Mouse (Mus musculus): ENCODE results near the gene Slc25a42.
A peak's percentile ranks its signal among the peaks of the same experiment; 100 is the strongest.
"Not testable (repeated sequence)": the region's sequence is repeated elsewhere in the genome, so short reads cannot be mapped to it uniquely, and the experiment has no call there.

Gene Slc25a42

DNA sequence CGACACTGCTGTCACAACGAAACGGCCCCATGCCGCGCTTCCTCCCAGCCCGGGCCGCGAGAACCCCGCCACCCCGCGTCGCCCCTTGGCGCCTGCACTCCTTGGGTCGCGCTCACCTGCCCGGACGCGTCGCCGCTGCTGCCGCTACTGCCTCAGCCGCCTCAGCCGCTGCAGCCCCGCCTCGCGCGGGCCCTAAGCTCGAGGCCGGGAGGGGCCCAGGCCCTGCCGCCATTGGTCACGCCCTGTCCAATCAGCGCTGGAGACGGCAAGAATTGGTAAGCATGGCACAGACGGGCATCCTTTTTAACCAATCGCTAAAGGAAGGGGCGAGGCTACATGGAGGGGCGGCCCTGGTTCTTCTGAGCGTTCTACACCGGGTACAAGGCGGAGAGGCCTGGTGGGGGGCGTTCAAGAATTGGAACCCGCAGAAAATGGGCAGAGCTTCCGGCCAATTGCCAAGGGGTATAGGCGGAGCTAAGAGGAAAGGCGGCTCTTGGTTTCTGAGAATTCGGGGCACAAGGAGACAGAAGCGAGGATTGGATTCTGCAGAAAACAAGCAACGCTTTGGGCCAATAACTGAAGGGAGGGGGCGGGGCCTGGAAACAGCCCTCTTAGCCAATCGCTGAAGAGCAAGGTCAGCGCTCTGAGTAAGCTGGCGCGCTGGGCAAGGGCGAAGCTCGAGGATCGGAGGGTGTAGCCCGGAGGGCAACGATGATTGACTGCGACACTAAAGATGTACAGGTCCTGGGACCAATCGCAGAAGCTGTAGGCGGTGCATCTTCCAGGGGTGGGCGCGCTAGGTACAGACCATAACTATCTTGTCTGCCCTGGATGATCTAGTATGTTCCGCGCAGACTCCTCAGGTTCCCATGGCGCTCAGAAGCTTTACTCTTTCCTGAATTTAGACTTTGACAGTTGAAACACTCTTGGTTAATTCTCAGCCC, at the start of gene Slc25a42:
Gene Slc25a42 (minus strand): TSS at position 194 of the 944 bp plus-strand sequence.
- DNase-seq (ENCODE audit: low spot score in 2 of 2) = peak; percentile 98

DNA sequence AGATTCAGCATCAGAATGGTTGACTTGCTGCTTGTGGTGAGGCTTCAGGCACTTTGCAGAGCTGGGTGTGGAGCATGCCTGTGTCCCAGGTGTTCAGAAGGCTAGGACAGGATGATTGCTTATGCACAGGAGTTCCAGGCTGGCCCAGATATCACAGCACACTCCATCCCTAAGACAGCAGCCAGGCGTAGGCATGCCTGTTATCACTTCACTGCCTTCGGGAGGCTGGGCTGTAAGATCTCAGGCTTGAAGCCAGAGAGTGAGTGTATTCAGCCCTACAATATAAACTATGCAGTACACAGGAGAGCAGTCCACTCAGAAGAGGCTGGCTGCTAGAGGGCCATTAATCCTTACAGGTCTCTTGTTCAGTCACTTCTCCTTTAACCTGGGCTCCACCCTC, 46.9 kb upstream of the Slc25a42 start:
- DNase-seq (ENCODE audit: low spot score in 2 of 2) = no peak

DNA sequence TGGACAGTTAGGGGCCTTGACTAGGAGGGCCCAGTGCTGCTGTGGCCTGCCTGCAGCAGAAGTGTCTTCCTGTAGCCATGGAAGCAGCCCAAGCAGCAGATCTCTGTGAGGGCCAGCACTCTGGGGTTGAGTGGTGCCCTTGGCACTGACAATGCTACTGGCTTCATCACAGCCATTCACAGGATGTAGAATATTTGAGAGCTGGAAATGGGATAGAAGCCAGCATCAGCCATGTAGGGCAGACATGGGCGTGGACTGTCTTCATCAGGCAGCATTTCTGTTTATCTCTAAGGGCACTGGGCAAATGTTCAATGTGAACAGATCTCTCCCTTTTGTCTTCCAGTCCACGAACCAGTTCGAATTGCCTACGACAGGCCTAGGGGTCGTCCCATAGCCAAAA, 46.5 kb upstream of the Slc25a42 start:
- DNase-seq (ENCODE audit: low spot score in 2 of 2) = no peak

DNA sequence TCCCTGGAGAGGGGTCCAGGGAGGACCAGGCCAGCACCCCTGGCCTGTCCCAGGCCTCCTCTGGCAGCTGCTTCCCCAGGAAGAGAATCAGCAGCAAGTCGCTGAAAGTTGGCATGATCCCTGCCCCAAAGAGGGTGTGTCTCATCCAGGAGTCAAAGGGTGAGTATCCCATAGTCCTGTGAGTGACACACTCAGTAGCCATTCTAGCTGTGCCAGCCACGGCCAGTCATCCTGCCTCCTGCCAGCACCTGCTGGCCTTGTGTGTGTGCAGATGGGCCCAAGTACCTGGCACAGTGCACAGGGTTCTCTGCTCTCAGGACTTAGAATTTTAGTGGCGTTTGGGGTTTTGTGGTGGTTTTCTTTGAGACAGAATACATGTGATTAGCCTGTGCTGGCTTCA, 45.4 kb upstream of the Slc25a42 start:
- no peak for DNase-seq (ENCODE audit: low spot score in 2 of 2)

DNA sequence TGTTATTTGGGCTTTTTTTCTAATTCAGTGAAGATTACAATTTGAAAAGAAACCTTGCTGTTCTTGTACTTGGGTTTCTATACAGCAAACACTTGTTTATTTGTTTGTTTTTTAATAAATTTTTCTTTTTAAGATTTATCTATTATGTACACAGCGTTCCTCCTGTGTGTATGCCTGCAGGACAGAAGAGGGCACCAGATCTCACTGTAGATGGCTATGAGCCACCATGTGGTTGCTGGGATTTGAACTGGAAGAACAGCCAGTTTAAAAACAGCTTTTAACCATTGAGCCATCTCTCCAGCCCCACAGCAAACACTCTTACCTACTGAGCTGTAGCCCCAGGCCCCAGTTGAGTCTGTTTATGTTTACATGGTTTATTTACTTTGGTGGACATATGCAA, 42.5 kb upstream of the Slc25a42 start:
- DNase-seq (ENCODE audit: low spot score in 2 of 2) = no peak

DNA sequence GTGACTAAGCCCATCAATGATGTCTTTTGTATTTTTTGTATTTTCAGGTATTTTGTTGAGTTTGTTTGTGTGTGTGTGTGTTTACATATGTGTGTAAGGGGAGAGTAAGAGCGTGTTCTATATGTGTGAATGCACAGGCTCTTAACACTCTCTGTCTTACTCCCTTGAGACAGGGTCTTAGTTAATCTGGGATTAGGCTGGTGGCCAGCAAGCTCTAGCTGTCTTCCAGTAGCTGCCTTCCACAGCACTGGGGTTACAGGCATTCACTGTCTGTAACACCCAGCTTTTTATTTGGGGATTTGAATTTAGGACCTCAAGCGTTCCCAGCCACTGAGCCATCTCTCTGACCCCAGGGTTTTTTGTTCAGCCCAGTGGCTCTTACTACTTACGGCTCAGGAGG, 35.7 kb upstream of the Slc25a42 start:
- no peak for DNase-seq (ENCODE audit: low spot score in 2 of 2)

DNA sequence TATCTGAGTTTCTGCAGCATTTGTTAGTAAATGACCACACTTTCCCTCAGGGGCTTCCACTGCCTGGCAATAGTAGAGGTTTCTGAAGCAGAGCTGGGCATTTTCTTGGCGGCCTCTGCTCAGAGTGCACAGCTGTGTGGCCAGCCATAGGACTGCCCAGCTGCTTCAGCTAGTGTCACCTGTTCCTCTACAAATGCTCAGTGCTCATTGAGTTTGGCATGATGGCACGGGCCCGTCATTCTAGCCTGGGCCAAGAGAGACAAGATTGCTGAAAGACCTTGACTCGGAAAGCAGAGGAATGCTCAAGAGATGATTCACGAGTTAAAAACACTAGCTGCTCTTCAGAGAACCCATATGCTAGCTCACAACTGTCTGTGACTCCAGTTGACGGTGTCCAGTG, 34.5 kb upstream of the Slc25a42 start:
- DNase-seq (ENCODE audit: low spot score in 2 of 2) = no peak

DNA sequence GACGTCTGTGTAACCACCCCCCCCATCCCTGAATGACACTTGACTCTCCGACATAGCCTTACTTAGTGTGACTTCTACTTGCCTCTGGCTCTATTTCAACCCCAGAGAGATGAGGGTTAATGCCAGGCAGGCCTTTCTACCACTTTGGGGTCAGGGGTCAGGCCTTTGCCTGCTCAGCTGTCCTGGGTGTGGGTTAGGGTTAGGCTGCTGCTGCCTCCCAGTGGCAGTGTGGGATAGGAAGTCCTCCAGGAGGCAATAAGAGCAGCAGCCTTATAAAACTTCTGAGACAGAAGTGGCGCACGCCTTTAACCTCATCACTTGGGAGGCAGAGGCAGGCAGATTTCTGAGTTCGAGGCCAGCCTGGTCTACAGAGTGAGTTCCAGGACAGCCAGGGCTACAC, 28.5 kb upstream of the Slc25a42 start:
- peak in 1 of 2 experiments; percentile 19 for DNase-seq (ENCODE audit: low spot score in 2 of 2)

DNA sequence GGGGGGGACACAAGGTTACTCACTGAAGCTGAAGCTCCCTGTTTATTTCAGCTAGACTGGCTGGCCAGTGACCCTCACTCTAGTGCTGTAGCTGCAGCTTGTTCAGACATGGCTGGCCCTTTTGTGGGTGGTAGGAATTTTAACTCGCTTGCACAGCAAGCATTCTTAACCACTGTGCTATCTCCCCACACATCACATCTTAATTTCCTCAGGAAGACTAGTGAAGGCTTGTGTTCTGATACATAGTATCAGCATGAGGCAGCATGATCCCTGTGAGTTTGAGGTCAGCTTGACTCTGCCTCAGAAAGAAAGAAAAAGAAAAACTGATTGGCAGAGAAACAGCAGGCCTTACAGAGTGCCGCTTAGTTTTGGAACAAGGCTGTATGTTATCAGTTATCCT, 25.7 kb upstream of the Slc25a42 start:
- DNase-seq (ENCODE audit: low spot score in 2 of 2) = peak in 1 of 2 experiments; percentile 37

DNA sequence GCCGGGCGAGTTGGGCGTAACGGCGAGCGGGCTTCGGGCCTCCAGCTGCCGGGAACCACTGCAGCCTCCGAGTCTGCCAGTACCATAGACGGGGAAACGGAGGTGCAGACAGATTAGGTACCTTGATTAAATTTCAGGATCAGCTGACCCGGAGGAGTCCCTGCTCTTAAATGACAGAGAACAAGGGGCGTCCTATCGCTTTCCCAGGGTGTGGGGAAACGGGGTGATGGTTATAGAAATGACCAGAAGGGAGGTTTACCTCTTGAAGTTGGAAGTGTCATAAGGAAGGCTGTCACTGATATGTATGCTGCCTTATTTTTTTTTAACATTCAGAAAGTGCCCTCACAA, 22.6 kb upstream of the Slc25a42 start:
- DNase-seq (ENCODE audit: low spot score in 2 of 2) = no peak

DNA sequence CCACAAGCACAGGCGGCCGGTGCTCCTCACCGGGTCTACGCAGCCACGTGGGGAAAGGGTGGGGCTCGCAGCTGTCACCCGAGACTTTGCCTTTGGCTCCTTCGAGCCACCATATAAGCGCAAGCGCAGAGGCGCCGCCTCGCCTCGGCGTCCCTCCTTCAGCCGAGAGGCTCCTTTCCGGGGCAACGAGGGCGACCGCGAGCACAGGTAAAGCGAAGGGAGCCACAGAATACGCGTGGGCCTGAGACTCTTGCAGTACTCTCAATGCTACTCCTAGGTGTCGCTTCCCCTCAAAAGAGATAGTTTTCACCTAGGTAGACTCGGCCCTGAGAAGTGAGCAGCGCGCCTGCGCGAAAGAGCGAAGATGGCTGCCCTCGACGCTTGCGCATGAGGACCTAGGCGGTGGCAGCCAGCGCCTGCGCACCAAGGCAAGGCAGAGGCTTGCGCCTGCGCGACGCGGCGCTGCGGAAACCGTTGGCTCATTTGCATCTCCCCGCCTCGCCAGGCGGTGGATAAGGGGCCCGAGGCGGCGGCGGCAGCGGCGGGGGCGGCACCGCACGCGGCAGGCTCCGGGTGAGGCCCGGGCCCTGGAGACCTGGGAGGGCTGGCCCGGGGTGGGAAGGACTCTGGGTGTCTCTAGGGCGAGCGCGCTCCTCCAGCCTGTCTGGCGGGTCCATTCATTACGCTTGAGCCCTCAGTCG, 22.1 kb upstream of the Slc25a42 start, which contains the start of the genes Sugp2 and Armc6:
Gene Sugp2 (plus strand): TSS at position 147 of the 701 bp plus-strand sequence.
Gene Armc6 (minus strand): TSS at position 387 of the 701 bp plus-strand sequence.
- peak; percentile 89 to 94 for DNase-seq (ENCODE audit: low spot score in 2 of 2)

DNA sequence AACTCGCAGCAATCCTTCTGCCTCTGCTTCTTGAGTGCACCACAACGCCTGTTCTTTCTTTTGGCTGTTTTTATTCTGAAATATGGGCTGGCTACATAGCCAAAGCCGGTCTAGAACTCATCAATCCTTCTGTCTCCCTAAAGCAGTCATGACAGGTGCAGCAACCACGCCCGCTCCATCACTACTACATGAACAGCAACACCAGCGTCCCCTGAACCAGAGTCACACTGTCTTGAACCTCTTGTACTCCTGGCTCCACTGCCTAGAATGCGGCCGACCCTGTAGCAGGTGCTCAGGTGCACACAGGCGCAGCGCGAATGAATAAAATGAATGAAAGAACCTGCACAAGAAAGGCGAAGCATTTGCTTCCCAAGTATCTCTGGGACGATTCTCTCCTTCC, 21.5 kb upstream of the Slc25a42 start:
- DNase-seq (ENCODE audit: low spot score in 2 of 2) = no peak

DNA sequence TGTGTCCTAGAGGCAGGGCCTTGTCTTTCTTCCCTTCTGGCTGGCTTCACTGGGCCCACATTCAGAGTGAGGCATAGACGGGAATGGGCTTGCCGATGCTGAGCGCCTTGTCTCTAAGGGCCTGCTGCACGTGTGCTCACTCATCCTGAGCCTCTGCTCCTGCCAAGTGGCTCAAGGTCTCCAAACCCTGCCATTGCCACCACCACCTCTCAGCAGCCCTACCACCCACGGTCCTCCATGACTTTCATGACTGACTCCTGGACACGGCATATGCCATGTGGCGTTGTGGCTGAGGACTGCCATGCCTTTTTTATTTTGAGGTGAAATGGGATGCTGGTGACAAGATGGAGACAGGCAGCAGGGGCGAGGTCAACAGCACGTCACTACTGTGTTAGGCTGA, 18.7 kb upstream of the Slc25a42 start:
- no peak for DNase-seq (ENCODE audit: low spot score in 2 of 2)

DNA sequence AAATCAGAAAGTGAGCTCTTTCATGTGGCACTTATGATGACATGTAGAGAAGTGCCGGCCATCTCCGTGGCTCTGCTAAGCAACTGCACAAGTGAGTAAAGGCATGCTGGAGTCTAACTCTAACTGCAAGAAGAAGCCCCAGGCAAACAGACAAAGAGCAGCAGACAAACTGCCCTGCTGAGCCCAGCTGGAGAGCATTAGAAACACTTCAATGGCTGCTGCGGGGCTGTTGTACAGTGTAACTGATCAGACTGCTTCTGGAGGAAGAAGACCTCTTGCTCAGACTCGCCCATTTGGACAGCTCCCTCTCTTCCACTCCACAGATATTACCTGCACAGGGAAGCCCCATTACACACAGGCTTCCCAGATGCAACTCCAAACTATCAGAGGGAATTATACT, 15.9 kb upstream of the Slc25a42 start:
- DNase-seq (ENCODE audit: low spot score in 2 of 2) = no peak

DNA sequence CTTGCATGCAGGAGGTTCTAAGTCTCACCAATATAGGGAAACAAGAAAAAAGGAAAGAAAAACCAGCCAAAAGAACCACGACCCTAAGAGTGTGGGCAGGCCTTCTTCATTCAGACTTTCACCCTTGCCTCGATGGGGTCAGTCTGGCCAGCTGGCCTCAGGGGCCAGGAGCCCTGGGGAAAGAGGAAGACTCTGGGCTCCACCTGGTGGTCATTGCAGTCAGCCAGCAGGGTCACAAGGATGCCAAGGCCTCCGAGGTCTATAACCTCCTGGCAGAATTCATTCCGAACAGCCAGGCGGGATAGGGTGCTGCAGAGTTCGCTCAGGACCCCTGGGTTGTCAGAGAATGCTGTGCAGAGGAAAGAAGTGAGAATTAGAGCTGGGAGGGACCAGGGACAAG, 11.2 kb upstream of the Slc25a42 start:
- peak in 1 of 2 experiments; percentile 57 for DNase-seq (ENCODE audit: low spot score in 2 of 2)

DNA sequence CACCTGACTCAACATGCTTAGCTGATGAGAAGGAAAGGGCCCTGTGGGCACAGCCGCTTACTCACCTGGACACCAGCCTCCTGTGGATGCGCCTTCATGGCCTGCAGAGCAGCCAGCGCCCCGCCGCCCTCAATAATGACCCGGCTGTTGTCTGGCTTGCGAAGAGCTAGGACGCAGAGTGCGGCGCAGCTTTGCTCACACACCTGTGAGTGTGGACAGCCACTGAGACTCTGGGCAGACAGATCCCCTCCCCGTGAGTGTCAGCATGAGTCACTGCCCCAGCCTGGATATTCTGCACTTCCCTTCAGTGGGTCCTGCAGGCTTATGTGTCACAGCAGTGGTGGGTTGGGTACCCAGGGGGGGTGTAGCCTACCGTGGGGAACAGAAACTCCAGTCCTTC, 9.9 kb upstream of the Slc25a42 start:
- DNase-seq (ENCODE audit: low spot score in 2 of 2) = no peak

DNA sequence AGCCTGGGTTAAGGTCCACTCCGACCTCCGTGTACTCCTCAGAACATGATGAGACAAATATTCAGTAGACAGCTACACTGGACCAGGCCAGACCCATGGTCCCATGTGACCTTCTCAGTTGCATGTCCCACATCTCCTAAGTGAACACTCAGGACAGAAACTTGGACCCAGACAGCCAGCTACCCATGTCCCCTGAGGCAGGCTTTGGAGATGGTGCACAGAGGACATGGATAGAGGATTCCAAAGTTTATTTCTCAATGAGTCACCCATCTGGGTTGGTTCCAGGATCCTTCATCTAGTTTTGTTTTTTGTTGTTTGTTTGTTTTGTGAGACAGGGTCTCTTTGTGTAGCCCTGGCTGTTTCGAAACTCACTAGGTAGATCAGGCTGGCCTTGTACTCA, 8.8 kb upstream of the Slc25a42 start:
- no peak for DNase-seq (ENCODE audit: low spot score in 2 of 2)

DNA sequence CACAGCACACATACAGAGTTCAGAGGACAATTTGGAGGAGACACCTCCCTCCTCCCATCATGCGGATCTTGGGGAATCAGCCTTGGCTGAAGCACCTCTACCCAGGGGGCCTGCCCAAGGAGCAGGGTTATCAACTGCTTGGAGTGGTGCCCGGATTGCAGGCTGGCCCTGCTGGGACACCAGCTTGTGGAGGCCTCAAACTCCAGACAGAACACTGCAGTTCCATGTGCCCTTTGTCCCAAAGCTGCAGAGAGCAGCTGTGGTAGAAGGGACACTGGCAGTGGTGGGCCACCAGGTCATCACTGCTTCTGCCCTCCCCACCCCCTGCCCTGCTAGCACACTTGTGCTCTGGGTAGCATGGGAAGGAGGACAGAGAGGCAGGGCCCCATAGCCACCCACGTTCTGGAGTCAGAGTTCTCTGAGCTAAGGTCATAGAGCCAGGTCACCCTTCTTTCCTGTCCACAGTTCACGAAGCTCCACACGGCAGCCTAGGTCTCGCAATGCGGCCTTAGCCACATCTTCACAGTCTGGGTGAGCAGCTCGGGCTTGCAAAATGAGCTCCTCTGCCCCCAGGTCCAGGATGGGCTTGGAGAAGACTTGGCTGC, 8.2 kb upstream of the Slc25a42 start:
- DNase-seq (ENCODE audit: low spot score in 2 of 2) = peak in 1 of 2 experiments; percentile 58

DNA sequence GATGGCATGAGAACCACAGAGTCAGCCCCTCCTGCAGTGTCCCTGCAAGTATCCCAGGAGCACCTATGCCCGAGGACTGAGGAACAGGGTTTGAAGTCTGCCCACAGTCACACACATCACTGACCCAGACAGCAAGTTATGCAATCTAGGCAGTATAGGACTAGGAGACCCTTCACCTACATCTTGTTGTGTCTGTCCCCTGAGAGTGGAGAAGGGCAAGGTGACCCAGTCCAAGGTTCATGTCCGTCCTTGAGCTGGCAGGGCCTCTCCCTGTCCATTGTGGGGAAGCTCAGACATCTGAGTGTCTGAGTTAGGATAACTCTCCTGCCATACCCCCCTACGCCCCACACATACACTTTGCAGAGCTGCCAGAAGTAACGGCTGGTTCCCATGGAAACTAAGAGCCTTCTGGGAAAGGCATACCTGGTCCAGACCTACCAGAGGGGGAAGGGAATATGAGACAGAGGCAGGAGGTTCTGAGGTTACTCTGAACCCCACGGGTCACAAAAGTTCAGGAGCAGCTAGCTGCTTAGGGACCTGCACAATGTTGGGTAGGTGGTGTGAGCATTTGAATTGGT, 7.1 kb upstream of the Slc25a42 start:
- no peak for DNase-seq (ENCODE audit: low spot score in 2 of 2)

DNA sequence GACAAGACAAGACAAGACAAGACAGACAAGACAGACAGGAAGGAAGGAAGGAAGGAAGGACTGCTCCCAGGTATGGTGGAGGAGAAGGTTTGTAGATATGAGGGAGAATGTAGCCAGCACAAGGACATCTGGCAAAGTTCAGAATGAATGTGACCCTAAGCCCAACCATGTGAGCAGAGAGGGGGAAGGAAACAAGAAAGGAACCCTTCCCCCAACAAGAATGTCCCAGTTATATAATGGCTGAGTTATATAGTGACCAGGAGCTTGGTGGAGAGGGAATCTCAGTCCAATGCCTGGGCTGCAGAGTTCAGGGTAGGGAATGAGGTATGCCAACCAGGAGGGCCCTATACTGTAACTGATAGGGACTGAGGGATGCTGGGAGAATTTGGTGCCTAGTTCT, 5.3 kb upstream of the Slc25a42 start:
- no peak for DNase-seq (ENCODE audit: low spot score in 2 of 2)

DNA sequence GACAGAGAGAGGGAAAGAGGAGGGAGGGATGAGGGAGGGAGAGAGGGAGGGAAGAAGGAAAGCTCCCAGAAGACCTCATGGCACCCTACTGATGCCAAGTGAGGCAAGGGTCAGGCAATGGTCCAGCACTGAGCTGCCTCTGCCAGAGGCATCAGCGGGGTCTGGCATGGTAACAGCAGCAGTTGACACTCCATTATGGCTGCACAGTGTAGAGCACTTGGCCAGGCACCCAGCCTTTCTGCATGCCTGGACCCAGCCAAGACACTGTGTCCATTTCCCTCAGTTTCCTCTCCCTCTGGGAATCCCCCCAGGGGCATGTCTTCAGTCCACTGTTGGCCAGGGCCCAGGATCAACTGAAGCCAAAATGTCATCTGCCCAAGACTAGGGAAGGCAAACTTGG, 4.5 kb upstream of the Slc25a42 start:
- DNase-seq (ENCODE audit: low spot score in 2 of 2) = peak in 1 of 2 experiments; percentile 74

DNA sequence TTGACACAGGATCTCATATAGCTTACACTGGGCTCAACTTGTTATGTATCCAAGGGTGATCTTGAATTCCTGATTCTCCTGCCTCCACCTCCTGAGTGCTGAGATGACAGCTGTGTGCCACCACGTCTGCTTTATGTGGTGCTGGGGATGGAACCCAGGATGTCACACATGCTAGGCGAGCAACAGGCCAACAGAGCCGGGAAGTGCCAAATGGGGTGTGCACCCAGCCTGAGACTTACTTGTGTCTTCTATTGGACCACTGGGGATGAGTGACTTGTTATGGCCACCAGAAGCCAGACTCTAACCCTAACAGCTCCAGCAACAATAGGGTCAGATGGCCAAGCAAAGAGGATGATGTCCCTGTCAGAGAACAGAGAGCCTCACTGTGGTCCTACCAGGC, 4.1 kb upstream of the Slc25a42 start:
- DNase-seq (ENCODE audit: low spot score in 2 of 2) = not testable (repeated sequence)
